Mouse (Mus musculus): ENCODE data around the gene Slc4a11.

GRCm38 (mm10) chr2:130733444-130733843 is 36.1 kb upstream of the Slc4a11 start:
- TF ChIP-seq POLR2A (IDR thresholded peaks at IDR 0.05; ENCODE audit: control insufficient read depth, extremely low read depth, insufficient read depth, low read length, poor library complexity), result no peak
- TF ChIP-seq CTCF (IDR thresholded peaks at IDR 0.05; ENCODE audit: borderline replicate concordance, control insufficient read depth, extremely low read depth, insufficient read depth, low read length, poor library complexity), result no peak

Measured in thymus, adult 2 months (tissue).